Mouse (Mus musculus): ENCODE measurements around the gene Ccdc87. TPM values are rescaled to one million over a fixed set of nuclear protein-coding genes. Genes with fewer than 3 reads are reported as not detected.
"Not testable (repeated sequence)": the region's sequence is repeated elsewhere in the genome, so short reads cannot be mapped to it uniquely, and the experiment has no call there.

The Ccdc87 gene
- total RNA-seq, 2 experiments from 2014 or later, result not detected

DNA sequence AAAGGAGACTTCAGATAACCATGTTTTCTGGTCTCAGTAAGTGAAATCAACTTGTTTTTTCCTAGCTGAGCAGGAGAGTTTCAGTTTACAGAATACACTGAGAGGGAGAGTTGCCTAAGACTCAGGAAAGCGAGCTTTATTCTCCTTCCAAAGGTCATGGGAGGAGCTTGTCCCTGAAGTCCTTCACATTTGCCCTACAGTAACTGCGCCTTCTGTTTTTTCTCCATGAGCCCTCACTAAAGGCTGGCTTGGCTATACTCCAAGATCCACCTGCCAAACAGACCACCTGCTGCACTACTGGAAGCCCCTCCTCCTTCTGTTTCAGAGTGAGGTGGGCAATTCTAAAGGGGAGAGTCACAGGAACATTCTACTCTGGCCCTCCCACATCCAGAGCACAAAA, 3.1 kb upstream of the Ccdc87 start:
- ATAC-seq (replicated peaks; ENCODE audit: poor library complexity, severe bottlenecking), result no peak

DNA sequence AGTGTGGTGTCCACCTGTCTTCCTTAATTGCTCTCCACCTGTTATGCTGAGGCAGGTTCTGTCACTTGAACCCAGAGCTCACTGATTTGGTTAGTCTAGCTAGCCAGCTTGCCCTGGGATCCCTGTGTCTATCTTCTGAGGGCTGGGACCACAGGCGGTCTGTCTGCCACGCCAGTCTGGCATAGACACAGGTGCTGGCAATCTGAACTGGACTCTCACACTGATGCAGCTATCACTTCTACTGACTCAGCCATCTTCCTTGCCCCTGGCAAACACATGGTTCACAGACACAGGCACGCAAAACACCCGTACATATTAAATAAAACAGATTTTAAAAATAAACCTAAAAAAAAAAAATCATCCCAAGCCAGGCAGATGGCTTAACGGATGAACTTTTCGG, 2.1 kb upstream of the Ccdc87 start:
- no peak for ATAC-seq (replicated peaks; ENCODE audit: poor library complexity, severe bottlenecking)

DNA sequence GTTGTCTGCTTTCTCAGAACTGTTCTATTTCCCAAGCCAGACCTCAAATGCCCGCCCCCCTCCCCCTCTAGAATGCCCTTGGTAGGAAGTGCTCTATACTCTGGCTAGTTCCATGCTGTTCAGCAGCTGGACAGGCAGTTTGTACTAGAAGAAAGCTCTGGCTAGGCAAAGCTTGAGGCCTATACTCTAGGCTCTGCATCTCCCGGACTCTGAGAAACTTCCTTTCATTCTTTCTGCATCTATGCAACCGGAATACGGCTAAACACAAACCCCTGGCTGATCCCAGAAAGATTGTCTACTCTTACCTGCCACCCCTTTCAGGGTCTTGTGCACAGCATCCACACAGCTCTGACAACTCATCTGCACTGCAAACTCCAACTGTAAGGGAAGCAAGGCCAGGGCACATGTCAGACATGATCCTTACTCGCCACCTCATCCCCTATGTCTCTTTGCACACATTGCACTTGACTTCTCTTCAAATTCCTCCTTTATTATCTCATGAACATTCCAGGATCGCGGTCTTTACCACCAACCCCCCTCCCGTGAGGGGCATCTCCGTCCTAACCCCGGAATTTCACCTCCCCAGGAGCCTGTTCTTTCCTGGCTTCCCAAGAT, 533 bp upstream of the Ccdc87 start:
- ATAC-seq (replicated peaks; ENCODE audit: poor library complexity, severe bottlenecking), result no peak

DNA sequence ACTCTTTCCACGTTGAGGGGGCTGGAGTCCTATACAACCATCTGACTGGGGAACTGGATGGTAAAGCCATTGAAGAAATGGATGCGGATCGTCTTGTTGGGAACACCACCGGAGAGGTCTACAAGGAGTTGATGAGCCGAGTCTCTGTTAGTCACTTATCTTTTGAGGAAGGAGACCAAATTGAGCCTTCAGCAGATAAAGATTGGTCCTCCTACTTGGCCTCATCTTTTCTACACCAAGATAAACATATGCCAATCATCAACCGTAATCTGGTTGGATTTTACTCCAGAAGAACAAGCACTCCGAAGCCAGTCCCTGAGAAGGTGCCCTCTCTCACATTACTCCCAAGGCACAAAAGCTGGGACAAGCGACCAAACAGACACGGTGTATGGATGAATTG, 1.7 kb downstream of the Ccdc87 start:
- ATAC-seq (replicated peaks; ENCODE audit: poor library complexity, severe bottlenecking), result no peak

DNA sequence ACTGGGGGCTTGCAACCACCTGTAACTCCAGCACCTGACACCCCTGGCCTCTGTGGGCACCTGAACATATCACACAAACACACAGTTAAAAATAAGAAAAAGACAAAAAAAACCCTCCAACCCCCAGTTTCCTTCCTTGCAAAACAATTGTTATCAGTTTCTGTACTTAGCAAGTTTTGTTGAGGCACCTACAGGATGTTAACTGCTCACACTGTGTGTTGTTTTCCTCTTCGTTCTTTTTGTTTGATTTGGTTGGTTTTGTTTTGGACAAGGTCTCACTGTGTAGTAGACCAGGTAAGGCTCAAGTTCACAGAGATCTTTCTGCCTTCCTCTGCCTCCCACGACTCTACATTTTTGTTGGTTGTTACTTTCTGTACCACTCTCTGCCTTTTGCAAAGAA, 3.4 kb downstream of the Ccdc87 start:
- ATAC-seq (replicated peaks; ENCODE audit: poor library complexity, severe bottlenecking), result no peak

DNA sequence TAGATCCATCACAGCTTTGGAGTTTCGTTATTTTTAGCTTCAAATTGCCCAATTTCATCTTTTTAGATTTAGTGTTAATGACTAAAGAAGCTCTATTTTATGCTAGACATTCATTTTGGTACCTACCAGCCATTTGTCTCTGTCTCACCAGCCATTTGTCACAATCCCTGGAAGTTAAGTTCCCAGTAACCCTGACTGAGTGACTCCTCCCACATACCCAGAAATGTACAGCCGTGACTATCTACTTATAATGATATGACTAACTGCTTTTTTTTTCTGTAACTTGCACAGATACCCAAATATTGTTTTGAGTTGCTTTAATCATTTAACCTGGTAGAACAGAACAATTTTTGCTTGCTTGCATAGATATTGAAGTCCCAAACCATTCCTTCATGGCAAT, 6.7 kb downstream of the Ccdc87 start:
- ATAC-seq (replicated peaks; ENCODE audit: poor library complexity, severe bottlenecking), result no peak

DNA sequence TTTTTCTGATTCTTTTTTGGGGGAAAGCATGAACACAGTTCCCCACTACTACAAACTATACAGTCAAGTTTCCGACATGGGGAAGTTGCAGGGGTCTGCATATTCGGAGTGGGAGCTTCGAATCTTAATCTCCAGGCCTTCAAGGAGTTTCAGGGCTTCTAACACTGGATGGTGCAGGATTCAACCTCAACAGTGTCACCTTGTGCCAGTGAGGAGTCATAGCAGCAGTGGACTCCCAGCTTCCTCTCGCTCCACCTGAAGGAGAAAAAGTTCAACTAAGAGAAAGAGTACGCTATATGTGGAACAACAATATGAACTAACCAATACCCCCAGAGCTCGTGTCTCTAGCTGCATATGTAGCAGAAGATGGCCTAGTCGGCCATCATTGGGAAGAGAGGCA, 8.3 kb downstream of the Ccdc87 start:
- peak; percentile 46; the same call in 1 of the 2 replicates for ATAC-seq (replicated peaks; ENCODE audit: poor library complexity, severe bottlenecking)

DNA sequence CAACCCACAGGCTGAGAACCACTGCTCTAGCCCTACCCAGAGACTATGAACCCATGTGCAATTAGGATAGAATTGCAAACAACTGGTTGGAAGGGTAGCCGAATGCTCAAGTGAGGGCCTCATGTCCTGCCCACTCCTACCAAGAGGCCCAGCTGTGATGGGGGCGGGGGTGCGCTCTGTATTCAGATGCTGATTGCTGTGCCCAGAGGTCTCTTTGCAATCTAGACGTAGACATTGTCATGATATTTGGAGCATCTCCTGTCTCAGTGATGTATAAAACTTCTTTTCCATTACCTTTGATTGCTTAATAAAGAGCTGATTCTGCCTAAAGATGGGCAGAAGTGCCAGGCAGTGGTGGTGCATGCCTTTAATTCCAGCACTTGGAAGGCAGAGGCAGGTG, 10.6 kb downstream of the Ccdc87 start:
- no peak for ATAC-seq (replicated peaks; ENCODE audit: poor library complexity, severe bottlenecking)

DNA sequence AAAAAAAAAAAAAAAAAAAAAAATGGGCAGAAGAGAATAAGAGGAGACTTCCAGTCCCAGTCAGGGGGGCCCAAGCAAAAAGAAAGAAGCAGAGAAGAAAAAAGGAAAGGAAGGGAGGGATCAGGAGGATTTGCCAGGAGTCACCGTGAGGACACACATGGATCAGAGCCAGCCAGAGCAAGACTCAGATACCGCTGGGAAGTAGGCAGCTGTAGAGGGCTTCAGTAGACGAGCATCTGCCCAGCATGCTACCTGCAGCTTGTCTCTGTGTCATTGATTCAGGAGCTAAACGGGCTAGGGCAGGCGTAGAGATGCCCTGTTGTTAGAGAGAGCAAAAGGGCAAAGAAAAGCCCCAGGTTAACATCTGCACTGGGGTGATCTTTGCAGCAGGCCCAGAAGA, 11.1 kb downstream of the Ccdc87 start:
- ATAC-seq (replicated peaks; ENCODE audit: poor library complexity, severe bottlenecking), result no peak

DNA sequence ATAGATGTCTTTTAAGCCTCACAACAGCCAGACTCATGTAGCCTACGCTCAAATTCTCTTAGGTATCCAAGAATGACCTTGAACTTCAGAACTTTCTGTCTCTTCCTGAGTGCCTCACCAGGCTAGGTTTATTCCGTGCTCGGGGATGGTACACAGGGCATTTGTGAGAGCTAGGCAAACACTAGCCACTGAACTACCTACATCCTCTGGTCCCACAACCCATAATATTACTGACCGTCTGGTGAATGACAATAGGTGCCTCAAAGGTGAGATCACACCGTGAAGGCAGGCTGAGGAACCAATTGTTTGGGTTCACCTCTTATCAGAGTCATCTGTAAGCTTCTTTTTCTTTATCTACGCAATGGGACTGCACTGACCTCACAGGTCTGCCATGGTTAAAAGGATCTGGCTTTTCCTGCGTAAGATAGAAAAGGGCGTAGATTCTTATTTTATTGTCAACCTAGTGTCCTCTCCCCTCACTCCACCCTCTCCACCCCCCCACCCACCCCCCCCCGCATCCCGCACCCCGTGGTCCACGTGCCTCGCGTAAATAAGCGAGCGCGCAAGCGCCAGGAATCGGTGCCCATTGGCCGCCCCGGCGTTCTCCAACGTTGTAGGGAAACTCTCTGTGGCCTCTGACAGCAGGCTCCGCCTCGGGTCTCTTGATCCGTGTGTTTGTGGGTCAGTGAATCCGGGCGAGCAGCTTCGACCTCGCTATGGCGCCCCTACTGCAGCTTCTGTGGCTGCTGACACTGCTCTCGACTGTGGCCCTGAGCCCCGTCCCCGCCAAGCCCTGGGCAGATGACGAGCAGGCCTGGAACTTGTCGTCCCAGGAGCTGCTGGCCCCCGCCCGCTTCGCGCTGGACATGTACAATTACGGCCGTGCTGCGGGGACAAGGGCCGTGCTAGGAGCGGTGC, 15.6 kb downstream of the Ccdc87 start, which contains the start of gene Ctsf:
Gene Ctsf, plus strand, starts transcription at position 579 of the 918 bp plus-strand sequence.
- ATAC-seq (replicated peaks; ENCODE audit: poor library complexity, severe bottlenecking), result peak; percentile 88

DNA sequence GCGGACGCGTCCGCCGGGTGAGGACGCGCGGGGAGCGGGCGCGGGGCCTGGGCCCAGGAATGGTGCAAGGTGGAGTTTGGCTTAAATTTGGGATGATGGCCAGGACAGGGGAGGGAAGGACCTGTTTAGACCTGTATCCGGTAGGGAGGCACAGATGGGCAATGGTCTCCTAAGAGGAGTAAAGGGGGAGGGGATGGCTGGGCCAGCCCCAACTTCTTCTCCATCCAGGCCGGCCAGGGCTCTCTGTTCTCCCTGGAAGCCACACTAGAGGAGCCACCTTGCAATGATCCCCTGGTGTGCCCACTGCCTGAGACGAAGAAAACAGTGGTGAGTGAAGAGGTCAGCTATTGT, 16.3 kb downstream of the Ccdc87 start:
- no peak for ATAC-seq (replicated peaks; ENCODE audit: poor library complexity, severe bottlenecking)

DNA sequence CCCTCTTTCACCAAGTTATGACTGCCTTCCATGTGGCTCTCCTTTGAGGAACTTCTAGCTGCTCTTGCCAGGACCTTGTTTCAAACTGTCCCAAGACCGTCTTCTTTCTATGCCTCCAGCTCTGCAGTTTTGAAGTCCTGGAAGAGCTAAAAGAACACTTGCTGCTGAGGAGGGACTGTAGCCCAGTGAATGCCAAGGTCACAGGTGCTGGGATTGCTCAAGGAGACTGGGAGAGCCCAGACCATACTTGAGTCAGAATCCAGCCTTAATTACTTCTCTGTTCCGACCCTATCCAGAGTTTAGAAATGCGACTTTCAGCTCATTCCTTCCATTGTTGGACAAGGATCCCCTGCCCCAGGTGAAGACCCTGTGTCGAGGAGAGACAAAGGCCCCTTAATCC, 16.8 kb downstream of the Ccdc87 start:
- ATAC-seq (replicated peaks; ENCODE audit: poor library complexity, severe bottlenecking), result no peak

DNA sequence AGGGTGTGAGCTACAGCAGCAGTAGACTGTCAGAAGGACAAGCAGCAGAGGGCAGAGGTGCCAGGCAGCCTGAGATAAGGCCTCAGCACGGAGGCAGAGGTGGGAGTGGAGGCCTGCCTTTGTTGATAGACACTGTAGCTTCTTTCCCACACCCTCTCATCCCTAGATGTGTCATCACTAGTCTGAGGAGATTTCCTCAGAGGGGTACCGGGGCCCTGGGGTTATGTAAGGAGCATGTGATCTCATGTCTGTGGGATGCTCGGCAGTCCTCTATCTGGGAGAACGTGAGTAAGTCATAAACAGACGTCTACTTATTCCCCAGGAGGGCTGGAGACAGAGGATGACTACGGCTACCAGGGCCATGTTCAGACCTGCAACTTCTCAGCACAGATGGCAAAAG, 19.9 kb downstream of the Ccdc87 start:
- ATAC-seq (replicated peaks; ENCODE audit: poor library complexity, severe bottlenecking), result no peak

DNA sequence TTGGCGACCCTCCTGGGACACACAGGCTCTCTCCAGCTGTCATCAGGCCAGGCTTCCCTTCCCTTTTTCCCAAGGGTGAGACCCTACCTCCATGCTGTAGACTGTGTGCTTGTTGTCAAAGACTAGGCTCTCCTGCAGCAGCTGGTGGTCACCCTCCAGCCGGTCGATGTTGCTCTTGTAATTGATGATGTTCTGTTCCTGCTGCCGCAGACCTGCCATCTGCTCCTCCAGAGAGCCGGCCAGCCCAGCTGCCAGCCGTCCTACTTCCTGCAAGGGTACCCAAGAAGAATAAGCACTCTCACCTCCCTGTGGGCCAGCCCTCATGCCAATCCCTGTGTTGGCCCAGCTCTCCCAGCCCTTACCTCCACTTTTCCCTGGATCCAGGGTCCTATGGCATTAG, 23.9 kb downstream of the Ccdc87 start:
- no peak for ATAC-seq (replicated peaks; ENCODE audit: poor library complexity, severe bottlenecking)

DNA sequence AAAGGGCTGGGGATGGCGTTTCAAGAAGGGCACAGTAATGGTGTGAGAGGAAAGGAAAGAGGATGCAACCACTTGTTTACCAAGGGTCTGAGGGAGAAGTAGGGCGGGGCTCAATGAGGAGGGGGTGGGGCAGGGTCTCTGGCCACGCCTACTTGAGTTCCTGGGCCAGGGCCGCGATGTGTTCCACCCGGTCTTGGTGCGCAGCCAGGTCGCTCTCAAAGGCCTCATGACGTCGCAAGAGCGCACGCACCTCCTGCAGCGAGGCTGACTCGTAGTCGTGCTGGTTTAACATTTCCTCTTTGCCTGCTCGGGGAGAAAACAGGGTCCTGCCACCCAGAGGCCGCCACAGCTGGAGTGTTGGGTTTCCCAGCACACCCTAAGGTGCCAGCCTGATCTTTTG, 26.0 kb downstream of the Ccdc87 start:
- ATAC-seq (replicated peaks; ENCODE audit: poor library complexity, severe bottlenecking), result peak; percentile 66

DNA sequence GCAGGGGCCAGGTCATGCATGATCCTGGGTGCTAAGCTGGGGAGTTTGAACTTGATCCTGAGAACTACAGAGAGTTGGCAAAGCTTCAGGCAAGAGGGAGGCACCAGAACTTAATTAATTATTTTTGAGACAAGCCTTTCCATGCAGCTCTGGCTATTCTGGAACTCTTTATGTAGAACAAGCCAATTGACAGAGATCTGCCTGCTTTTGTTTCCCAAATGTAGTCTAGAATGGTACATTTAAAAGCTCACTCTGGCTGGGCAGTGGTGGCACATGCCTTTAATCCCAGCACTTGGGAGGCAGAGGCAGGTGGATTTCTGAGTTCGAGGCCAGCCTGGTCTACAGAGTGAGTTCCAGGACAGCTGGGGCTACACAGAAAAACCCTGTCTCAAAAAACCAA, 35.4 kb downstream of the Ccdc87 start:
- ATAC-seq (replicated peaks; ENCODE audit: poor library complexity, severe bottlenecking), result not testable (repeated sequence)

DNA sequence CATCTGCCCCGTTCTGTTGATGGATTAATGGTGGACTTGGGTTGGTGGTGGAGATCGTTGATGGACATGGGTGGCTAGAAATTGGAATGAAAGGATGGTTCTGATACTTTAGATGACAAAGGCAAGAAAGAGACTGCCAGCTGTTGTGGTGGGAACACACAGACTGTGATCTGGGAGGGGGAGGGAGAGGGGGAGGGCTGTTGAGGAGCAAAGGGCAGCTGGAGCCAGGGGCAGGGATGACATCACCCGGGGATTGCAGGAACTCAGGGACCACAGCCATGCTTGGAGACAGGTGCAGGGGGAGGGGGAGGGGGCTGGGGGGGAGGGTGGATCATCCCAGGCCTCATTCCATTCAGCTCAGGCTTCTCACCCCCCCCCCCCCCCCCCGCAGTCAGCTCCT, 37.1 kb downstream of the Ccdc87 start:
- ATAC-seq (replicated peaks; ENCODE audit: poor library complexity, severe bottlenecking), result no peak

DNA sequence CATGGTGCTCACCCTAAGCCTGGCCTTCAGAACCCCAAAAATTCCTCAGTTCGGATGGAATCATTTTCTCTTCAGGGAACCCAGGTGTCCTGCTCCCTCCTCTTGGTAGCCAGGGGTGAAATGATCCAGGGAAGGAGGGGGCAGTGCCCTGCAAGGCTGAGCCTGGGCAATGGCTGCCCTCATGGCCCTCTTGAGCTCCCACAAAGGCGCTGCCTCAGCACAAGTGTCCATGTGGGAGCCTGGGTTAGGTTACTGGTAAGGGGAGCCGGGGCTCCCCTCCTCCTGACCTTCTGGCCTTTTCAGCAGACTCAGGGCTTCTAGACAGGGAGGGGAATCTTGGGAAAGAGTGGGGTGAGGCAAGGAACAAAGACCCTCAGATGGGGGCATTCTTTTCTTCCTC, 37.6 kb downstream of the Ccdc87 start:
- ATAC-seq (replicated peaks; ENCODE audit: poor library complexity, severe bottlenecking), result no peak

DNA sequence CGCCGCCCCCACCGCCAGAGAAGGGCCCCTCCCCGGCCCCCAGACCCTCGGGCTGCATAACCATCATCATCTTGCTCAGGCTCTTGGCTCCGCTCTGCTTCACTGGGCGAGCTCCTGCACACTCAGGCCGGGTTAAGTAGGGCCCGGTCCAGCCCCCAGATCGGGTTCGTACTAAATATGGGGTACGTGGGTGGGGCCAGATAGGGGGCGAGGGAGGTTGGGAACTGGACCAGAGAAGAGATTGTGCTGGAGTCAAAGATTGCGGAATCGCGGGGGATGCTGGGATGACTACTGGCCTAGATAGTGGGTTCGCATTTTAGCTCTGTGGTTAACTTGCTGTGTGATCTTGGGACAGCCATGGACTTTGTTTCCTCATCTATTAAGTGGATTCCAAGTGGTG, 38.6 kb downstream of the Ccdc87 start, which contains the start of gene Actn3:
Gene Actn3, minus strand, starts transcription at position 125 of the 400 bp plus-strand sequence.
- peak; percentile 15; the same call in 1 of the 2 replicates for ATAC-seq (replicated peaks; ENCODE audit: poor library complexity, severe bottlenecking)

DNA sequence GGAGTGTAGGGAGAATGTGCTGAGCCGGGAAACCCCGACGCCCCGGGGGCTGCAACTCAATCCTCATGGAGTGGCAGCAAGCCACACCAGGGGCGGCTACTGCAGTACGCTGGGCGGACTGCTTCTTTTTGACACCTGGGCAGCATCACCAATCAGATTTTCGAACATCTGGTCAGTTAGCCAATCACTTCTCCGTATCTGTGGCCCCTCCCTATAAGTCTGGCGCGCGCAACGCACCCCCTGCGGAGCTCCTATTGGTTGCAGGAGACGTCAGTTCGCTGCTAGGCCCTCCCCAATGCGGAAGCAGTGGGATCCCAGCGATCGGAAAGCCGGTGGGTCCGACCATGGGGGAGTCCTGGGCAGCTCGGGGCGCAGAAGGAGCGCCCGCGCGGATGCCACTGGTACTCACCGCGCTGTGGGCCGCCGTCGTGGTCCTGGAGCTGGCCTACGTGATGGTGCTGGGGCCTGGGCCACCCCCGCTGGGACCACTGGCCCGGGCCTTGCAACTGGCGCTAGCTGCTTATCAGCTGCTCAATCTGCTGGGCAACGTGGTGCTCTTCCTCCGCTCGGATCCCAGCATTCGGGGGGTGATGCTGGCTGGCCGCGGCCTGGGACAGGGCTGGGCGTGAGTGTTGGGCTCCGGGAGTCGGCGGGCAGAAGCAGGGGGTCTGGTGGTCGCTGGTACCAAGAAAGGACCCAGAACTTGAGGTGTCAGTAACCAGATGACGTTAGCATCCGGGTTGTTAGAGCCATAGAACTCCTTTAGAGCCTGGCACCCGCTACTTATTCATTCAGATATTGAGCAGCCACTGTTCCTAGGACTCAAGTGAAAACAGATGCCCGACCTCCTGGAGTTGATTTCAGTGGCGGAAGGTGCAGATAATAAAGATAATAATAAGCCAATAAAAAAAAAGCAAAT, 39.5 kb downstream of the Ccdc87 start, which contains the start of gene Zdhhc24:
Gene Zdhhc24, plus strand, starts transcription at position 264 of the 919 bp plus-strand sequence.
- peak; percentile 97 for ATAC-seq (replicated peaks; ENCODE audit: poor library complexity, severe bottlenecking)

DNA sequence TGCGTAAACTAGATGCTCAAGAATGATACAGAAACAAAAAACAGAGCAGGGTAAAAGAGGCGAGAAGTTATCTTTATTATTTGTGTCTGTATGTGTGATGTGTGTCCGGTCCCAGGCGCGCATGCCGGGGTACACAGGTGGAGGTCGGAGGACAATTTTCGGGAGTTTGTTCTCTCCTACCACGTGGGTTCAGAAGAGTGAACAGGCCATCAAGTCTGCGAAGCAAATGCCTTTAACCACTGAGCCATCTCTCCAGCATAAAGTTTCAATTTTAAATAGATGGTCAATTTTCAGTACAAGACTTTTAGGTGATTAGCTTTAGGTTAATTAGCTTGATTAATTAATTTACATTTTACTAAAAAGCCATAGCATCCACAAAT, 40.1 kb downstream of the Ccdc87 start:
- no peak for ATAC-seq (replicated peaks; ENCODE audit: poor library complexity, severe bottlenecking)
